Mouse (Mus musculus): Measurements from ENCODE around the gene Nit1. TPM values are rescaled to one million over a fixed set of nuclear protein-coding genes. Genes with fewer than 3 reads are reported as not detected.

Gene Nit1
- polyA plus RNA-seq, 1 experiment from 2014 or later = 43.6 TPM

- 0 out of 2 replicates have a peak, but pooled peaks cover 4% of the 10 kb centered on the region for H3K27me3 ChIP-seq
- no peaks in the 10 kb centered on the region for H3K36me3 ChIP-seq
- no peak overlapping the region for H3K9ac ChIP-seq
- H3K4me3 ChIP-seq = no peak overlapping the region
- WGBS = 19% methylated on average over 3 of the region's 3 CpGs
- H3K4me1 ChIP-seq = peaks cover 12% of the 10 kb centered on the region
- no peak for ATAC-seq (ENCODE audit: insufficient number of reproducible peaks, insufficient read depth, low FRiP score, low TSS enrichment)
- H3K27ac ChIP-seq = no peak overlapping the region
- no peaks in the 10 kb centered on the region for H3K9me3 ChIP-seq
- H3K4me2 ChIP-seq (replicated peaks) = no peak overlapping the region
Measured at GRCm38 (mm10) chr1:171372880-171373279, 27.4 kb upstream of the Nit1 start.

DNA sequence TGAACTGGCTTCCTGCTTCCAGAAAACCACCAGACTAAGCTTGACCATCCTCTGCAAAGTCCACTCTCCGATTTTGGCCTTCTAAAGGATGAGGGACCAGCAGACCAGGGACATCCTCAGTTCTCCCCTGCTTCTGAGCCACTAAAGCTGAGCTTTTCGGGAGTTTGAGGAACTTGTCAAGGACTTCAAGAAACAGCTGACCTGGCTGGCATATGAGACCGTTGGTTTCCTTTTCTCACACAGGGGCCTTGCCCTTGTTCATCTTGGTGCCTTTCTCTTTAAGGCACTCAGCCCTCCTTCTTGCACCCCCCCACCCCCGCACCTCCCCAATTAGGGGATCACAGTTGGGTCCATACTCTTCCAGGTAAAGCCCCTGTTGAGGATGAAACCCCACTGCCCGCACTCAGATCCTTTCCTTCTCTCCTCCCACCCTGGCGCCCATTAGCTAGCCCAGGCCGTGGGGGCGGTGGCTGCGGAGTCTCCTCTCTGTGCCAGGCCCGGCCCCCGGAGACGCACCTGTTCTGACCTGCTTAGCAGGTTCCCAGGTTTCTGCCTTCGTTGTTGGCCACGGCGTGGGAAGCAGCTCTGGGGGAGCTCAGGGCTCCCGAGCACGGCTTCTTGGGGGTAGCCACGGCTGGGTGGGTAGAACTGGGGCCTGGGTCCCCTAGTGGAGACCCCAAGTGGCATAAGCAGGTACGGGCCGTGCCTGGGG, 24.6 kb upstream of the Nit1 start, which contains the start of gene Nectin4:
Gene Nectin4, plus strand, starts transcription at position 255 of the 712 bp plus-strand sequence.
- no peak for ATAC-seq (ENCODE audit: insufficient number of reproducible peaks, insufficient read depth, low FRiP score, low TSS enrichment)
- Histone ChIP-seq H3K27ac (no peak within 1 kb of the TSS), H3K4me3 (peak within 1 kb of the TSS; percentile 15; the same call in 1 of the 2 replicates), H3K36me3 (no peaks in the 10 kb centered on the region), H3K9ac (no peak within 1 kb of the TSS), H3K4me2 (replicated peaks) (peak within 1 kb of the TSS; percentile 9; the same call in 1 of the 2 replicates), H3K9me3 (no peaks in the 10 kb centered on the region), H3K4me1 (peaks cover 8% of the 10 kb centered on the region), H3K27me3 (0 out of 2 replicates have a peak, but pooled peaks cover 4% of the 10 kb centered on the region)
- 35% methylated on average over 20 of the region's 20 CpGs for WGBS

DNA sequence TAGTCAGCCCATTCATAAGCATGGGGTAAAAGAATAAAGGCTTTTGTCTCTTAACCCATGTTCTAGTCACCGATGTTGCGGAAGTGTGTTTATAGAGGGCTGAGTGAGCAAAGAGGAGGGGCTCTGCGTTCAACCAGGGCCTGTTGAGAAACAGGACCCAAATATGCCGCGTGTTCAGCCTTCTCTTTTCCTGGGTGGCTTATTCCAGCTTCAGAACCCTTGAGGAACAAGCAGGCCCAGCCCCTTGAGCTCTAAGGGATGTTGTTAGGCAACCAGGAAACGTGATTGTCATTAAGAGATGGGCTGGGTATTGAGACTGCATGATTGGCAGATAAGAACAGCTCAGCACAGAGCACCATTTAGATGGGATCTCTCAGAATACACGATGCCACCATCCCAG, 20.5 kb upstream of the Nit1 start:
- Histone ChIP-seq H3K4me1 (peaks cover 6% of the 10 kb centered on the region; the same call in 1 of the 2 replicates), H3K9ac (no peak overlapping the region), H3K27ac (no peak overlapping the region), H3K27me3 (0 out of 2 replicates have a peak, but pooled peaks cover 4% of the 10 kb centered on the region), H3K36me3 (no peaks in the 10 kb centered on the region), H3K4me3 (no peak overlapping the region), H3K9me3 (no peaks in the 10 kb centered on the region), H3K4me2 (replicated peaks) (no peak overlapping the region)
- 66% methylated on average over 7 of the region's 7 CpGs for WGBS
- ATAC-seq (ENCODE audit: insufficient number of reproducible peaks, insufficient read depth, low FRiP score, low TSS enrichment) = no peak

GRCm38 (mm10) chr1:171361106-171362103, 16.0 kb upstream of the Nit1 start:
- 23% methylated on average over 16 of the region's 16 CpGs for WGBS
- peak overlapping the region; percentile 63; the same call in 1 of the 2 replicates for H3K27ac ChIP-seq

DNA sequence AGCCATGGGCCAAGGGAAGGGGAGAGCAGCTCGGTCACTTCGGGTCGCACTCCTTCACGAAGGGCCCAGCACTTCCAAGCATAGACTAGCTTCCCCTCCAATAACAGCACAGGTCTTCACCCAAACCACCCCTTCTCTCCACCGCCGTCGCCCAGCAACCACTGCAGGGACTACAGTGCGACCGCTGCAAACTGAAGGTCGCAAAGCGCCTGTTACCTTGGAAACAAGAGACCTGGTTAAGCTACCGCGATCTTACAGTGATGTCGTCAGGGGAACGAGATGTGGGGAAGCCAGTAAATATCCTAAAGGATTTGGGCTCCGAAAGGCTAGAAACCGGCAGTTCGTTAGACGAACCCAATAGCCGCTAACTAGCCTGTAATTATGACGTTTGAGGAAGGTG, 15.2 kb upstream of the Nit1 start, which contains the start of gene Klhdc9:
Gene Klhdc9, minus strand, starts transcription at position 143 of the 400 bp plus-strand sequence.
- ATAC-seq (ENCODE audit: insufficient number of reproducible peaks, insufficient read depth, low FRiP score, low TSS enrichment) = peak; percentile 92
- H3K4me2 ChIP-seq (replicated peaks) = peak within 1 kb of the TSS; percentile 72

More at GRCm38 (mm10) chr1:171361106-171362103, 16.0 kb upstream of the Nit1 start:
- Histone ChIP-seq H3K36me3 (peaks cover 18% of the 10 kb centered on the region), H3K9me3 (no peaks in the 10 kb centered on the region), H3K27me3 (no peaks in the 10 kb centered on the region), H3K4me3 (peak overlapping the region; percentile 52), H3K4me1 (peaks cover 11% of the 10 kb centered on the region; the same call in 1 of the 2 replicates), H3K9ac (peak overlapping the region; percentile 67), H3K4me2 (replicated peaks) (peak overlapping the region; percentile 72)
- no peak; the same call in 1 of the 2 replicates for ATAC-seq (ENCODE audit: insufficient number of reproducible peaks, insufficient read depth, low FRiP score, low TSS enrichment)

DNA sequence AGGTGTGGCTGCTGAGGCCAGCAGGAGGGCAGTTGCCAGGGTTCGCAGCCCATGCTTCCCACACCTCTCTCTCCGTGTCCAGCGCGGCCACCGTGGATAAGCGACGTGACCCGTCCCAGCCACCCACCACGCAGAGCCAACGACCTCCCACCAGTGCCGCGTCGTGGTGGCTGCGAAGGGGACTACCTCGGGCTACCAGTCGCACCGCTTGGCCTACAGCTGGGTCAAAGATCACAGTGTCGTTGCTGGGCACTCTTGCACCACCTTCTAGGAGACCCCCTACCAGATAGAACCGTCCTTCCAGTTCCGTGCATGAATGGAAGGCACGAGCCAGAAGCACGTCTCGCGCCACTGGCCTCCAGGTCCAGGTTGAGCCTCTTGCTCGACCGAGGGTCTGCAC, 14.8 kb upstream of the Nit1 start:
- Histone ChIP-seq H3K36me3 (peaks cover 20% of the 10 kb centered on the region), H3K4me2 (replicated peaks) (peak overlapping the region; percentile 72), H3K4me3 (peak overlapping the region; percentile 52), H3K9ac (peak overlapping the region; percentile 67), H3K9me3 (no peaks in the 10 kb centered on the region), H3K27ac (0 out of 2 replicates have a peak overlapping the region, but pooled peaks have one; percentile 26), H3K27me3 (no peaks in the 10 kb centered on the region), H3K4me1 (peaks cover 11% of the 10 kb centered on the region; the same call in 1 of the 2 replicates)
- ATAC-seq (ENCODE audit: insufficient number of reproducible peaks, insufficient read depth, low FRiP score, low TSS enrichment) = peak; percentile 54; the same call in 1 of the 2 replicates
- 7% methylated on average over 22 of the region's 26 CpGs for WGBS

More for the DNA sequence above, 15.2 kb upstream of the Nit1 start, which contains the start of gene Klhdc9:
- Histone ChIP-seq H3K36me3 (peaks cover 20% of the 10 kb centered on the region), H3K4me1 (peaks cover 11% of the 10 kb centered on the region; the same call in 1 of the 2 replicates), H3K27ac (peak within 1 kb of the TSS; percentile 63; the same call in 1 of the 2 replicates), H3K27me3 (no peaks in the 10 kb centered on the region), H3K9me3 (no peaks in the 10 kb centered on the region), H3K9ac (peak within 1 kb of the TSS; percentile 67), H3K4me3 (peak within 1 kb of the TSS; percentile 52)
- WGBS = under 1% methylated on average over 21 of the region's 21 CpGs

GRCm38 (mm10) chr1:171358421-171358820, 13.0 kb upstream of the Nit1 start:
- Histone ChIP-seq H3K4me1 (peaks cover 11% of the 10 kb centered on the region; the same call in 1 of the 2 replicates), H3K27ac (no peak overlapping the region), H3K4me2 (replicated peaks) (no peak overlapping the region), H3K27me3 (no peaks in the 10 kb centered on the region), H3K9me3 (no peaks in the 10 kb centered on the region), H3K9ac (no peak overlapping the region), H3K36me3 (peaks cover 20% of the 10 kb centered on the region), H3K4me3 (no peak overlapping the region)
- ATAC-seq (ENCODE audit: insufficient number of reproducible peaks, insufficient read depth, low FRiP score, low TSS enrichment) = no peak
- WGBS = 74% methylated on average over 4 of the region's 4 CpGs

DNA sequence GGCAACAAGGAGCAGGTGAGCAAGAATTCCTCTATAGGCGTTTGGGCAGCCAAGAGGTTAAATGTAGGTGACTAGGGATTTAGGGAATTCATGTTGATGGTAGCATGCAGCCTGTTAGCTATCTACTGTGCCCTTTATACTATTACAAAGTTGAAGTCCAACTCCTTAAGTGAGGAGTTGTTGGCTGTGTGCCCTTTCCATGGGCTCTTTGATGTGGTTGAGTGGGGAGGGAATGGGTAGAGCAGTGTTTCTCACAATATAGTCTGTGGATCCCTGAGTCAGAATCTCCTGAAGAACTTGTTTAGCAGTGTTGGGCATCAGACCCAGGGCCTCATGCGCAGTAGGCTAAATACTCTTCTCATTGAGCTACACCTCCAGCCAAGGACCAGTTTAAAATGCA, 11.4 kb upstream of the Nit1 start:
- H3K27me3 ChIP-seq = no peaks in the 10 kb centered on the region
- no peak overlapping the region for H3K4me2 ChIP-seq (replicated peaks)
- WGBS = 87% methylated on average over 2 of the region's 2 CpGs
- H3K9ac ChIP-seq = no peak overlapping the region
- H3K27ac ChIP-seq = no peak overlapping the region
- ATAC-seq (ENCODE audit: insufficient number of reproducible peaks, insufficient read depth, low FRiP score, low TSS enrichment) = no peak
- H3K36me3 ChIP-seq = peaks cover 20% of the 10 kb centered on the region
- H3K9me3 ChIP-seq = no peaks in the 10 kb centered on the region
- no peak overlapping the region for H3K4me3 ChIP-seq
- H3K4me1 ChIP-seq = peaks cover 10% of the 10 kb centered on the region; the same call in 1 of the 2 replicates

DNA sequence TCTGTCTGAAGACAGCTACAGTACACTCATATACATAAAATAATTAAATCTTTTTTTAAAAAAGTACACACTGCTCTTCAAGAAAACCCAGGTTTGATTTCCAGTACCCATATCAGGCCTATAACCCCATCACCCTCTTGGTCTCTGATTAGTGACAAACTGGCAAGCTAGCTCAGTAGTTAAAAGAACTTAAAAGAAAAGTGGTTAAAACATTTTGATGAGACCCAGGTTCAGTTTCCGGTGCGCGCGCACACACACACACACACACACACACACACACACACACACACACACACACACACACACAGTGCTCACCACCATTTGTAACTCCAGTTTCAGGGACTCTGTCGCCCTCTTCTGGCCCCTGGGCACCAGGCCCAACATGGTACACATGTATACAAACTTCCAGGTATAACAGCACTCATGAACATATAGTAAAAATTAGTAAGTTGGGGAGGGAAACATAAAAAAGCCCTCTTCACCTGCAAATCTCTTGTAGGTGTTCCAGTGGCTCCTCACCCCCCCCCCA, 10.4 kb upstream of the Nit1 start:
- ATAC-seq (ENCODE audit: insufficient number of reproducible peaks, insufficient read depth, low FRiP score, low TSS enrichment) = no peak
- Histone ChIP-seq H3K4me3 (no peak overlapping the region), H3K27ac (no peak overlapping the region), H3K27me3 (no peaks in the 10 kb centered on the region), H3K9me3 (no peaks in the 10 kb centered on the region), H3K4me2 (replicated peaks) (no peak overlapping the region), H3K36me3 (peaks cover 20% of the 10 kb centered on the region), H3K4me1 (peaks cover 5% of the 10 kb centered on the region; the same call in 1 of the 2 replicates), H3K9ac (no peak overlapping the region)
- 77% methylated on average over 5 of the region's 5 CpGs for WGBS

DNA sequence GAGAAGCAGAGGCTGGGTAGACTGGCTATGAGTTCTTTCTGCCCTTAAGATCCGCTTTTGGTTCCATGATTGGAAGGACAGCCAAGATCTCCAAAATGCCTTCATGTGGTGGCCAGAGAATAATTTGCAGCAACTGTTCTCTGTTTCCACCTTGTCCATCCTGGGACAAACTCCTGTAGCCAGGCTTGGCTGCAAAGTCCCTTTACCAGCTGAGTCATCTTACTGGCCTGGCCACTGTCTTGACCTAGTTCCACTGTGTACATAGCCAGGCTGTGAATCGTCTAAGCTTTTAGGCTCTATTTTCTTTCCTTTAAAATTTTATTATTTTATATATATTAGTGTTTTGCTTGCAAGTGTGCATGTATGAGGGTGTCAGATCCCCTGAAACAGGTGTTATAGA, 3.8 kb upstream of the Nit1 start:
- ATAC-seq (ENCODE audit: insufficient number of reproducible peaks, insufficient read depth, low FRiP score, low TSS enrichment) = no peak
- no peak overlapping the region for H3K4me3 ChIP-seq
- no peak overlapping the region for H3K4me2 ChIP-seq (replicated peaks)
- H3K27ac ChIP-seq = no peak overlapping the region
- H3K36me3 ChIP-seq = no peaks in the 10 kb centered on the region
- WGBS = 95% methylated on average over 2 of the region's 2 CpGs
- no peak overlapping the region for H3K9ac ChIP-seq
- peaks cover 7% of the 10 kb centered on the region; the same call in 1 of the 2 replicates for H3K9me3 ChIP-seq
- H3K27me3 ChIP-seq = no peaks in the 10 kb centered on the region
- peaks cover 15% of the 10 kb centered on the region for H3K4me1 ChIP-seq

DNA sequence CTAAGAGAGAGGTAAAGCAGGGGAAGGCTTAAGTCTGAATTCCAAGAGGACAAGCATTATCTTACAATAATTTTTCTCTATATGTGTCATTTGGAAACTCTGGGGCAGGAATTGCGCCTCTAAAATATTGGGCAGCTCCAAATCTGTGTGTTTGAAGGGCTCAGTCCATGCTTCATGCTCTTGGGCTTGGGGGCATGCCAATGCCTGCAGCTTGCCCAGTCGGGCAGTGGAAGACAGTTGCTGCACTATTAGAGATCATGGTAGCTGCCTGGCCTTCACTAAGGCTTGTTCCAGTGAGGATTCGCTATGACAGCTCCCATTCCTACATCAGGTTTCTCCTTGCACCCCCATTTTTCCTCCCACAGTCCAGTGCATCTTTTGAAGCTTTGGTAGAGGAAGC, 3.2 kb upstream of the Nit1 start:
- H3K36me3 ChIP-seq = no peaks in the 10 kb centered on the region
- H3K4me2 ChIP-seq (replicated peaks) = no peak overlapping the region
- 89% methylated on average over 3 of the region's 3 CpGs for WGBS
- peaks cover 7% of the 10 kb centered on the region; the same call in 1 of the 2 replicates for H3K9me3 ChIP-seq
- H3K4me1 ChIP-seq = peaks cover 18% of the 10 kb centered on the region
- H3K27me3 ChIP-seq = no peaks in the 10 kb centered on the region
- no peak overlapping the region for H3K9ac ChIP-seq
- H3K4me3 ChIP-seq = no peak overlapping the region
- ATAC-seq (ENCODE audit: insufficient number of reproducible peaks, insufficient read depth, low FRiP score, low TSS enrichment) = no peak
- no peak overlapping the region for H3K27ac ChIP-seq
